Mouse (Mus musculus) megakaryocyte, embryonic 14.5 days (primary cell): ENCODE measurements around the gene Stk33. TPM values are rescaled to one million over a fixed set of nuclear protein-coding genes. Genes with fewer than 3 reads are reported as not detected.

Experiments
- H3K27me3 ChIP-seq: replicated peaks from 2 replicates; pipeline ENCODE3; 2012; ENCODE audit warnings: inconsistent platforms
- H3K36me3 ChIP-seq: replicated peaks from 2 replicates; pipeline ENCODE3; 2012; ENCODE audit warnings: low read length, inconsistent platforms, mixed read lengths
- H3K4me1 ChIP-seq: 2 replicates; pipeline ENCODE4 v1.6.1; 2012; ENCODE audit warnings: inconsistent platforms
- H3K4me3 ChIP-seq: replicated peaks from 2 replicates; pipeline ENCODE3; 2012; ENCODE audit warnings: moderate library complexity, mild to moderate bottlenecking, inconsistent platforms
- H3K9me3 ChIP-seq: 2 replicates; pipeline ENCODE4 v1.6.1; 2012; ENCODE audit warnings: inconsistent platforms
- FLI1 ChIP-seq: IDR thresholded peaks from 2 replicates; pipeline ENCODE4 v1.6.1; 2012; ENCODE audit warnings: low read length, inconsistent platforms, mixed read lengths
- GATA1 ChIP-seq: IDR thresholded peaks from 3 replicates; pipeline ENCODE4 v1.6.1; 2012; ENCODE audit warnings: mixed read lengths, low read length, inconsistent platforms, borderline replicate concordance
- polyA plus RNA-seq: library from polyadenylated mRNA; stranded (reverse); fragments of >175 nt; gene quantifications from 2 replicates; pipeline ENCODE4 v1.2.3, GENCODE M21; 2012; ENCODE audit warnings: low replicate concordance; ENCODE audit not compliant: insufficient read depth

Stk33 gene
- polyA plus RNA-seq, 1 experiment = not detected

GRCm38 (mm10) chr7:109230806-109231205, 208.1 kb downstream of the Stk33 start:
- TF ChIP-seq FLI1 (no peak), GATA1 (no peak)
- H3K36me3 ChIP-seq = no peaks in the 10 kb centered on the region
- no peak overlapping the region for H3K4me3 ChIP-seq
- no peaks in the 10 kb centered on the region for H3K4me1 ChIP-seq
- H3K9me3 ChIP-seq = no peaks in the 10 kb centered on the region
- peaks cover 8% of the 10 kb centered on the region for H3K27me3 ChIP-seq

Other genes with a start within 250 kb of the Stk33 start
- not detected in 2 replicates for gene Trim66, start 69.1 kb upstream of the Stk33 start, polyA plus RNA-seq
- gene Rpl27a, start 80.1 kb upstream of the Stk33 start, polyA plus RNA-seq = 2,127 and 9,018 TPM in 2 replicates